Mouse (Mus musculus) bone marrow, adult 2 months (tissue): Measurements from ENCODE around the gene Gm11084. TPM values are rescaled to one million over a fixed set of nuclear protein-coding genes. Genes with fewer than 3 reads are reported as not detected.

Experiments
- H3K27ac ChIP-seq: fragments of 200-500 bp; 2 replicates; pipeline ENCODE4 v1.5.1; 2012; ENCODE audit warnings: low read depth, mild to moderate bottlenecking, control low read depth, inconsistent platforms, low read length; ENCODE audit not compliant: control insufficient read depth, poor library complexity, insufficient read depth
- H3K4me1 ChIP-seq: fragments of 200-500 bp; 2 replicates; pipeline ENCODE4 v1.6.1; 2011; ENCODE audit warnings: low read length; ENCODE audit not compliant: control insufficient read depth, insufficient read depth
- H3K4me3 ChIP-seq: fragments of 200-500 bp; replicated peaks from 2 replicates; pipeline ENCODE3; 2011; ENCODE audit warnings: mild to moderate bottlenecking, low read depth, low read length, control low read depth; ENCODE audit not compliant: control insufficient read depth
- CTCF ChIP-seq: fragments of 200-500 bp; IDR thresholded peaks from 2 replicates; pipeline ENCODE4 v1.5.1; 2011; ENCODE audit warnings: low read length, control low read depth; ENCODE audit not compliant: control insufficient read depth, insufficient read depth
- POLR2A ChIP-seq: fragments of 200-500 bp; IDR thresholded peaks from 2 replicates; pipeline ENCODE4 v1.6.1; 2011; ENCODE audit warnings: low read depth, mild to moderate bottlenecking, control low read depth, low read length, borderline replicate concordance; ENCODE audit not compliant: control insufficient read depth
- WGBS: fragments of 180-500 bp; shearing (Covaris S2); methylation state at CpG from one replicate; pipeline ENCODE4 v1.1.7; 2018; 5-methylcytosine and 5-hydroxymethylcytosine counted together
- polyA plus RNA-seq: library from polyadenylated mRNA; stranded (reverse); fragments of >200 nt; gene quantifications from 2 replicates; pipeline ENCODE4 v1.2.4, GENCODE M21; 2011; ENCODE audit warnings: low replicate concordance; ENCODE audit not compliant: missing spikeins, insufficient read depth, insufficient read length

Gene Gm11084
- polyA plus RNA-seq, 1 experiment = not detected

GRCm38 (mm10) chr2:72935937-72936336 is 50.6 kb downstream of the Gm11084 start:
- no peak for TF ChIP-seq POLR2A
- TF ChIP-seq CTCF = no peak
- 52% methylated on average over 1 of the region's 1 CpGs for WGBS

GRCm38 (mm10) chr2:72932186-72932585 is 54.3 kb downstream of the Gm11084 start:
- Histone ChIP-seq H3K4me3 (no peak overlapping the region), H3K27ac (no peak overlapping the region), H3K4me1 (no peaks in the 10 kb centered on the region; the same call in 1 of the 2 replicates)
- TF ChIP-seq POLR2A (no peak), CTCF (no peak)

More at GRCm38 (mm10) chr2:72935937-72936336, 50.6 kb downstream of the Gm11084 start:
- Histone ChIP-seq H3K4me3 (no peak overlapping the region), H3K4me1 (no peaks in the 10 kb centered on the region; the same call in 1 of the 2 replicates), H3K27ac (no peak overlapping the region)

- Histone ChIP-seq H3K27ac (no peak overlapping the region), H3K4me1 (no peaks in the 10 kb centered on the region), H3K4me3 (no peak overlapping the region)
- WGBS = 89% methylated on average over 10 of the region's 10 CpGs
- TF ChIP-seq CTCF (no peak), POLR2A (no peak)
Observed at GRCm38 (mm10) chr2:72924981-72925380, 61.5 kb downstream of the Gm11084 start.

Other genes with a start within 250 kb of the Gm11084 start
- 34.0 and 40.0 TPM in 2 replicates for gene Sp3, start 6.3 kb downstream of the Gm11084 start, polyA plus RNA-seq
- gene Ola1, start 232.2 kb upstream of the Gm11084 start, polyA plus RNA-seq = 14.0 and 37.9 TPM in 2 replicates